ENCODE assay signal across 21 mouse cellular contexts in genomic region chr7:100030996-100031749, GRCm38 (mm10). TPM values are rescaled to one million over a fixed set of nuclear protein-coding genes. Genes with fewer than 3 reads are reported as not detected.
DNase-seq lines count a peak whose midpoint lies in the region; TF ChIP-seq lines count a peak whose summit lies in the region.
"Had no signal": no experiment of that assay in that cellular context is flagged by ENCODE, and none has a peak within 500 bp of the region (broad histone marks: within the 10 kb centered on the region; RNA-seq: fewer than 3 reads in every experiment).

No protein-coding gene starts in this region.

- no peak overlapping the region for H3K4me3 ChIP-seq in left cerebral cortex, adult 2 months
- H3K4me3 ChIP-seq: embryonic facial prominence, embryonic 12.5 days; embryonic facial prominence, embryonic 15.5 days; heart, embryonic 12.5 days; heart, embryonic 15.5 days; hindbrain, embryonic 12.5 days had no signal

- intact Hi-C loops in left cerebral cortex, postnatal 4 days (cut with DNase I) = no loop called here
- intact Hi-C loops in left cerebral cortex, adult 2 months (cut with DNase I) = no loop called here

- peak; percentile 84 to 88 for DNase-seq in cerebellum, postnatal 10 days
- DNase-seq in cerebellum, adult 9-10 months = no peak
- peak; percentile 25 for DNase-seq in gastrocnemius, postnatal 25 days
- DNase-seq in gastrocnemius, adult 18-20 months (ENCODE audit: low spot score) = no peak
- peak; percentile 68 for DNase-seq in left cerebral cortex, postnatal 4 days
- no peak for DNase-seq in left cerebral cortex, adult 2 months (ENCODE audit: extremely low spot score in 1 of 2, low spot score in 2 of 2)
- DNase-seq: adrenal gland, adult 8-10 months; adrenal gland, postnatal 25 days; cerebellum, adult 18-20 months; forebrain, postnatal 0 days; gastrocnemius, postnatal 10 days; heart, adult 18-20 months; heart, postnatal 10 days; heart, postnatal 36 days; kidney, adult 18-20 months had no signal

- TF ChIP-seq CTCF in left cerebral cortex, adult 2 months (IDR thresholded peaks at IDR 0.05) = no peak

- no peak overlapping the region for H3K27ac ChIP-seq in left cerebral cortex, adult 2 months
- H3K27ac ChIP-seq: embryonic facial prominence, embryonic 12.5 days; embryonic facial prominence, embryonic 15.5 days; heart, embryonic 15.5 days; hindbrain, embryonic 12.5 days had no signal

RNA-seq across cellular contexts. Expression of gene Chrdl2, which starts 25.2 kb away (rescaled TPM):
- total RNA-seq in gastrocnemius, postnatal 25 days (2021) = 1 to 10 TPM; 1.8 to 3.1 TPM
- 1 to 10 TPM; 1.4 to 1.7 TPM for total RNA-seq in gastrocnemius, adult 18-20 months (2021)
- not detected for total RNA-seq in left cerebral cortex, postnatal 4 days (2021)
- under 1 TPM; 0.34 to 0.49 TPM for total RNA-seq in left cerebral cortex, adult 2 months (2021)
- total RNA-seq: adrenal gland, adult 8-10 months; adrenal gland, postnatal 25 days; common myeloid progenitor, adult 5-6 weeks; forebrain, postnatal 0 days; heart, adult 18-20 months; heart, postnatal 10 days had no signal

RNA-seq across cellular contexts. Expression of gene Rnf169, which starts 50.9 kb away (rescaled TPM):
- 1 to 10 TPM; 4.7 to 5.3 TPM for total RNA-seq in gastrocnemius, postnatal 25 days (2021)
- total RNA-seq in gastrocnemius, adult 18-20 months (2021) = 1 to 10 TPM; 4.6 to 7.1 TPM
- 10 to 100 TPM; 25.4 to 27.1 TPM for total RNA-seq in left cerebral cortex, postnatal 4 days (2021)
- total RNA-seq in left cerebral cortex, adult 2 months (2021) = 10 to 100 TPM; 49.4 to 51.3 TPM

Comparison
In these comparisons a context has a peak if more than half of its experiments do, and no peak if none do; other contexts are left out.
1. DNase-seq: peak in cerebellum, postnatal 10 days (2 of 2), gastrocnemius, postnatal 25 days (single experiment) and left cerebral cortex, postnatal 4 days (single experiment); none in cerebellum, adult 9-10 months (single experiment), gastrocnemius, adult 18-20 months (single experiment) and left cerebral cortex, adult 2 months (0 of 2).